Mouse (Mus musculus): ENCODE data around the gene Sebox. TPM values are rescaled to one million over a fixed set of nuclear protein-coding genes. Genes with fewer than 3 reads are reported as not detected.
A peak's percentile ranks its signal among the peaks of the same experiment; 100 is the strongest.

The Sebox gene
- polyA plus RNA-seq, 1 experiment from 2014 or later = not detected

DNA sequence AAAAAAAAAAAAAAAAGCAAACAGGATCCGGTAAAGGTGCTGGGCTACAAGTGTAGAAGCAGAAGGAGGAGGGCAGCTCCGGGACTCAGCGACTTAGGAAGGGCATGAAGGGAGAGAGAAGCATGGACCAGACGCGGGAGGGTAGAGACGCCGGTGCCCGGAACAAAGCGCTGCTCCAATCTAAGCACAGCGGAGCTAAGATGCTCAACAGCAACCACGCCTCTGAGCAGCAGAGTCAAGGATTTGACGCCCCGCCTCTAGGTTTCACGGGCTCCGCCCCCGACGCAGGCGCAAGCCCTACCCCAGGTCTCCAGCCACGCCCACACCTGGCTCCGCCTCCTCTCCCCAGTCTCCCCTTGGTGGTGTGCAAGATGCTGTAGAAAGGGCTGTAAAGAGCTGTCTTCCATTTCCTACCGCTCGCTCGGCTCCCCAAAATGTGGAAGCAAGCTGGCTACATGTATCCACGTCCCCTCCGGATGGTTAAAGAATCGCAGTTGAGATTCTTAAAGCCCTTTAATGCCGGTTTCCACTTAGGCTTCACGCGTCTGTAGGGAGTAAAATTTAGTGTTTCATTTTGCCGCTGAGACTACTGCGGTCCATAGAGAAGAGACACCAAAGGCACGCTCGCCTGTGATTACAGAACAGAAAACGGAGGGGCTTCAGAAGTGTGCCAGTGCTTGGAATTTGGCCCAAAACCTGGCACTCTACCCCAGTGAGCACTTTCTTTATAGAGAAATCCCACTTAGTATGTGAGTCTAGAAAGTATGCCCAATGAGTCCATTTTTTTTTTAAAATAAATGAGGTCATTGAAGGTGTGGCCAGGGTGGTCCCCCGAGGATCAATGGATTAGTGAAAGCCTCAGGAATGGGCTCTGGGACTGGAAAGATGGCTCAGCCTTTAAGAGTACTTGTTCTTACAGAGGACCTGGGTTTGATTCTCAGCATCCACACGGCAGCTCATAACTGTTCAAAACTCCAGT is 5.4 kb upstream of the Sebox start, which contains the start of gene Sarm1:
Gene Sarm1, minus strand, starts transcription at position 211 of the 979 bp plus-strand sequence.
- peak; percentile 72 for ATAC-seq (ENCODE audit: extremely low read depth, insufficient number of reproducible peaks, low FRiP score, low TSS enrichment)
- H3K4me2 ChIP-seq = peak within 1 kb of the TSS; percentile 94
- H3K27ac ChIP-seq (replicated peaks) = no peak within 1 kb of the TSS
- 3% methylated on average over 36 of the region's 36 CpGs for WGBS
- peaks cover 94% of the 10 kb centered on the region for H3K27me3 ChIP-seq (replicated peaks)
- no peaks in the 10 kb centered on the region for H3K9me3 ChIP-seq
- H3K9ac ChIP-seq = peak within 1 kb of the TSS; percentile 66
- peaks cover 15% of the 10 kb centered on the region for H3K4me1 ChIP-seq
- H3K4me3 ChIP-seq = peak within 1 kb of the TSS; percentile 58
- no peaks in the 10 kb centered on the region for H3K36me3 ChIP-seq

DNA sequence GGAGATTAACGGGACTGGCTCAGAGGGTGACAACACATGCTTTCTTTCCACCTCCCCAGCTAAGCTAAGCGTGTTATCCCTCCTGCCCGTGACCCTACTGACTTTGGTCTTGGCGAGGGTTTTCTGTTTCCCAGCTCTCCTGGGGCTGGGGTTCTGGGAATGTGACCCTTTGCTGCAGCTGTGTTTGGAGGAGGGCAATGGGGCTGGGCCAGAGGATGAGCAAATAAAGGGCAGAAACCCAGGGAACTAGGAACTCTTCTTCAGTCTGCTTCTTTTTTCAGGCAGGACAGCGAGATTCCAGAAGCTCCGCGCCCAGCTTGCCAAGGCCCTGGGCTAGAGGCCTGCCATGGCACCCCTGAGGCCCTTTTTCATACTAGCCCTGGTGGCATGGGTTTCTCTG is 4.2 kb upstream of the Sebox start, which contains the start of gene Vtn:
Gene Vtn, plus strand, starts transcription at position 88 of the 400 bp plus-strand sequence.
- H3K9ac ChIP-seq = no peak within 1 kb of the TSS
- ATAC-seq (ENCODE audit: extremely low read depth, insufficient number of reproducible peaks, low FRiP score, low TSS enrichment) = no peak
- H3K27ac ChIP-seq (replicated peaks) = no peak within 1 kb of the TSS
- peak within 1 kb of the TSS; percentile 58 for H3K4me3 ChIP-seq
- no peaks in the 10 kb centered on the region for H3K9me3 ChIP-seq
- peaks cover 92% of the 10 kb centered on the region for H3K27me3 ChIP-seq (replicated peaks)
- H3K4me1 ChIP-seq = peaks cover 15% of the 10 kb centered on the region
- WGBS = 59% methylated on average over 7 of the region's 7 CpGs
- peak within 1 kb of the TSS; percentile 94 for H3K4me2 ChIP-seq
- H3K36me3 ChIP-seq = no peaks in the 10 kb centered on the region

DNA sequence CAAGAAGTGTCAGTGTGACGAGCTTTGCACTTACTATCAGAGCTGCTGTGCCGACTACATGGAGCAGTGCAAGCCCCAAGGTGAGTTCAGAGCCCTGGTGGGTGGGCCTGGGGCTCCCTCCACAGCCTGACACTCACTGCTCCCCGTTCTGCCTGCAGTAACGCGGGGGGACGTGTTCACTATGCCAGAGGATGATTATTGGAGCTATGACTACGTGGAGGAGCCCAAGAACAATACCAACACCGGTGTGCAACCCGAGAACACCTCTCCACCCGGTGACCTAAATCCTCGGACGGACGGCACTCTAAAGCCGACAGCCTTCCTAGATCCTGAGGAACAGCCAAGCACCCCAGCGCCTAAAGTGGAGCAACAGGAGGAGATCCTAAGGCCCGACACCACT is 3.7 kb upstream of the Sebox start:
- 39% methylated on average over 16 of the region's 16 CpGs for WGBS
- Histone ChIP-seq H3K9ac (no peak overlapping the region), H3K9me3 (no peaks in the 10 kb centered on the region), H3K4me3 (no peak overlapping the region), H3K36me3 (no peaks in the 10 kb centered on the region), H3K27me3 (replicated peaks) (peaks cover 86% of the 10 kb centered on the region), H3K4me1 (peaks cover 15% of the 10 kb centered on the region), H3K27ac (replicated peaks) (no peak overlapping the region), H3K4me2 (no peak overlapping the region)
- no peak for ATAC-seq (ENCODE audit: extremely low read depth, insufficient number of reproducible peaks, low FRiP score, low TSS enrichment)

DNA sequence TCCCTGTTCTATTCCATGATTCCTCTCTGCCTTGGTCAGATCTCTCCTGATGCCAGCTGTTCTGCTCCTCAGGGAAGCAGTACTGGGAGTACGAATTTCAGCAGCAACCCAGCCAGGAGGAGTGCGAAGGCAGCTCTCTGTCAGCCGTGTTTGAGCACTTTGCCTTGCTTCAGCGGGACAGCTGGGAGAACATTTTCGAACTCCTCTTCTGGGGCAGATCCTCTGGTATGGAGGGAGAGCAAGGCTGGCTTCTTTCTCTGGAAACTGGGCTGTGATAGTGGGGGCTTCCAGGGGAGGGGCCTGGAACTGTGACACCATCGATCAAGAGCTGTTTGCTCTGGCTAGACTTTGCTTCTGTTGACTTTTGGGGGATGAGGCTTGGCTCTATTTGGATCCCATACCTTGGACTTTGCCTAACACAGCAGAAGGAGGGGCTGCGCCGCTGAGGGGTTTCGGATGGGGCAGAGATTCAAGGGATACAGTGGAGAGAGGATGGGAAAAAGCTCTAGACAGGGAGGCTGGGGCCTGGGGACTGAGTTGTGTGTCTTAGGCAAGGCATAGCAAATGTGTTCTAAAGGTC is 2.5 kb upstream of the Sebox start:
- ATAC-seq (ENCODE audit: extremely low read depth, insufficient number of reproducible peaks, low FRiP score, low TSS enrichment) = no peak
- Histone ChIP-seq H3K27ac (replicated peaks) (no peak overlapping the region), H3K36me3 (peaks cover 2% of the 10 kb centered on the region; the same call in 1 of the 2 replicates), H3K4me3 (no peak overlapping the region), H3K4me2 (no peak overlapping the region), H3K27me3 (replicated peaks) (peaks cover 74% of the 10 kb centered on the region), H3K9me3 (no peaks in the 10 kb centered on the region), H3K9ac (no peak overlapping the region), H3K4me1 (peaks cover 15% of the 10 kb centered on the region)
- 63% methylated on average over 9 of the region's 9 CpGs for WGBS

DNA sequence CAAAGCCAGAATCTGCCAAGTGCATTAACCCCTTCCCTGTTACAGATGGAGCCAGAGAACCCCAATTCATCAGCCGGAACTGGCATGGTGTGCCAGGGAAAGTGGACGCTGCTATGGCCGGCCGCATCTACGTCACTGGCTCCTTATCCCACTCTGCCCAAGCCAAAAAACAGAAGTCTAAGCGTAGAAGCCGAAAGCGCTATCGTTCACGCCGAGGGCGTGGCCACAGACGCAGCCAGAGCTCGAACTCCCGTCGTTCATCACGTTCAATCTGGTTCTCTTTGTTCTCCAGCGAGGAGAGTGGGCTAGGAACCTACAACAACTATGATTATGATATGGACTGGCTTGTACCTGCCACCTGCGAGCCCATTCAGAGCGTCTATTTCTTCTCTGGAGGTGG is 1.7 kb upstream of the Sebox start:
- no peak for ATAC-seq (ENCODE audit: extremely low read depth, insufficient number of reproducible peaks, low FRiP score, low TSS enrichment)
- Histone ChIP-seq H3K27me3 (replicated peaks) (peaks cover 66% of the 10 kb centered on the region), H3K4me2 (no peak overlapping the region), H3K9me3 (no peaks in the 10 kb centered on the region), H3K4me1 (peaks cover 15% of the 10 kb centered on the region), H3K9ac (no peak overlapping the region), H3K27ac (replicated peaks) (no peak overlapping the region), H3K4me3 (no peak overlapping the region), H3K36me3 (peaks cover 10% of the 10 kb centered on the region)
- WGBS = 75% methylated on average over 20 of the region's 20 CpGs

DNA sequence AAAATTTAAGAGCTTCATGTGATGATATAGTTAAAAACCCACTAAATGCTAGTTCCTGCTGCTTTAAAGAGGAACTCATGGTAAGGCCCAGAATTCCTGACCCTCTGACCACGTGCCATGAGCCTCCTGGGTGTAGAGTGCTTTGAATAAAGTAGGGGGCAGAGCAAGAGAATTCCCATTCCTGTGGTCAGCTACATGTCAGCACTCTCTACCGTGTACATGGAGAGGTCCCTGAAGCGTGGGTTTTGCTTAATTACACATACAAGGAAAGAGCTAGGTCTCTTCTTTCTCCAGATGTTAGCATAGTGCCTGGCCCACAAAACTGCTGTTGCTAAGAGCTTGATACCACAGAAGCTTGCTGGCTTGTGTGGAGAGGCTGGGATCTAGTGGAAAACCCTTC is 2.2 kb downstream of the Sebox start:
- Histone ChIP-seq H3K27ac (replicated peaks) (no peak overlapping the region), H3K36me3 (peaks cover 47% of the 10 kb centered on the region), H3K9ac (no peak overlapping the region), H3K4me2 (no peak overlapping the region), H3K4me3 (no peak overlapping the region), H3K27me3 (replicated peaks) (peaks cover 27% of the 10 kb centered on the region), H3K9me3 (no peaks in the 10 kb centered on the region), H3K4me1 (no peaks in the 10 kb centered on the region)
- 75% methylated on average over 3 of the region's 3 CpGs for WGBS
- no peak for ATAC-seq (ENCODE audit: extremely low read depth, insufficient number of reproducible peaks, low FRiP score, low TSS enrichment)

DNA sequence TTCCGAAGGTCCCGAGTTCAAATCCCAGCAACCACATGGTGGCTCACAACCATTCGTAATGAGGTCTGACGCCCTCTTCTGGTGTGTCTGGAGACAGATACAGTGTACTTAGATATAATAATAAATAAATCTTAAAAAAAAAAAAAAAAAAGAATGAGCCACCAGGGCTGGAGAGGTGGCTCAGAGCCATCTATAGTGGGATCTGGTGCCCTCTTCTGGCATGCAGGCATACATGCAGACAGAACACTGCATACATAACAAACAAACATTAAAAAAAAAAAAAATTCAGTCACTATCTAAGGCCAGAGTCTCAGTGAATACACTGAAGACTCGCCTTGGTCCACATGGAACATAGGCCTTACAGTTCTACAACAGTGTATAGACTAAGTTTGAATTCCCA is 5.9 kb downstream of the Sebox start:
- no peak overlapping the region for H3K4me3 ChIP-seq
- H3K9me3 ChIP-seq = no peaks in the 10 kb centered on the region
- WGBS = 66% methylated on average over 5 of the region's 5 CpGs
- H3K4me2 ChIP-seq = no peak overlapping the region
- H3K27ac ChIP-seq (replicated peaks) = no peak overlapping the region
- no peak for ATAC-seq (ENCODE audit: extremely low read depth, insufficient number of reproducible peaks, low FRiP score, low TSS enrichment)
- H3K36me3 ChIP-seq = peaks cover 53% of the 10 kb centered on the region
- no peak overlapping the region for H3K9ac ChIP-seq
- H3K4me1 ChIP-seq = peaks cover 22% of the 10 kb centered on the region
- H3K27me3 ChIP-seq (replicated peaks) = no peaks in the 10 kb centered on the region

DNA sequence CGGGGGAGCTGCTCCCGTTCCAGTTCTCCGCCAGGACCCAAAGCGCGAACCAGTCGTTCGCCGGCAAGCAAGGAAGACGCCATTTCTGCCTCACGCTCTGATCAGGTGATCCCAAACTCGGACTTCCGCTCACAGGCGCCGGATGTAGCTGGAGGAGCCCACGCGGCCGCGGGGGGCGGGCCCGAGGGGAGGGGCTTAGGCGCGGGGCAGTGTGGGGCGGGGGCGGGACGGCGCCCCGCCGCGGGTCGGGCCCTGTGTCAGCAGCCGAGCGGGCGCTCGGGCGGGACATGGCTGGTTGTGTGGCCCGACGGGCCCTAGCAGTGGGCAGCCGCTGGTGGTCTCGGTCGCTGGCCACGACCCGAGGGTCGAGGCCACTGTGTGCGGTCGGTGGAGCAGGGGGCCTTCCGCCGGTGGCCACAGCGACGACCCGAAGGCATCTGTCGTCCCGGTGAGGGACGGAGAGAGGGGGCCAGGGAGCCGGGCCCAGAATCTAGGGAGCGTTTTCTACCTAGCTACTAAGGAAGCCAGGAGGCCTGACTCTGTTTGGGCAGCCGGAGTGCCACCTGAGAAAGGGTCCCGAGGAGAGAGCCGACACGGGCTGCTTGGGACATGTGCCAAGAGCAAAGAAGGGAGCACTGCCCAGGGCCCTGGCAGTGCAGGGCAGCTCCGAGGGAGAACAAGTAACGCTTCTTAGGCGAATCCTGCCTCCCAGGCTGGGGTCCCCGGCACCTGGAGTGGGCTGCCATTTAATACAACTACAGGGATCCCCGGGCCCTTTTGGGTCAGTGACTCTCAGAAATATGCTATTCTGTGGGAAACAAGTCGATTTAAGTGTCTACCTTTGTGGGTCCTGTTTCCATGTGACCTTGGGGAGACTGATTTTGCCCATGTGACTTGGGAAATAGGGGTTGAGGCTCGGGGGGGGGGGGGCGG is 9.0 kb downstream of the Sebox start, which contains the start of the genes Tmem199 and Poldip2:
Gene Tmem199, minus strand, starts transcription at position 148 of the 933 bp plus-strand sequence.
Gene Poldip2, plus strand, starts transcription at position 169 of the 933 bp plus-strand sequence.
- H3K9me3 ChIP-seq = no peaks in the 10 kb centered on the region
- peak within 1 kb of the TSS; percentile 96 for H3K4me3 ChIP-seq
- peak; percentile 98 for ATAC-seq (ENCODE audit: extremely low read depth, insufficient number of reproducible peaks, low FRiP score, low TSS enrichment)
- peak within 1 kb of the TSS; percentile 97 for H3K9ac ChIP-seq
- peaks cover 63% of the 10 kb centered on the region for H3K36me3 ChIP-seq
- 1% methylated on average over 67 of the region's 67 CpGs for WGBS
- H3K4me2 ChIP-seq = peak within 1 kb of the TSS; percentile 90
- peak within 1 kb of the TSS; percentile 90 for H3K27ac ChIP-seq (replicated peaks)
- H3K27me3 ChIP-seq (replicated peaks) = no peaks in the 10 kb centered on the region
- peaks cover 22% of the 10 kb centered on the region for H3K4me1 ChIP-seq

DNA sequence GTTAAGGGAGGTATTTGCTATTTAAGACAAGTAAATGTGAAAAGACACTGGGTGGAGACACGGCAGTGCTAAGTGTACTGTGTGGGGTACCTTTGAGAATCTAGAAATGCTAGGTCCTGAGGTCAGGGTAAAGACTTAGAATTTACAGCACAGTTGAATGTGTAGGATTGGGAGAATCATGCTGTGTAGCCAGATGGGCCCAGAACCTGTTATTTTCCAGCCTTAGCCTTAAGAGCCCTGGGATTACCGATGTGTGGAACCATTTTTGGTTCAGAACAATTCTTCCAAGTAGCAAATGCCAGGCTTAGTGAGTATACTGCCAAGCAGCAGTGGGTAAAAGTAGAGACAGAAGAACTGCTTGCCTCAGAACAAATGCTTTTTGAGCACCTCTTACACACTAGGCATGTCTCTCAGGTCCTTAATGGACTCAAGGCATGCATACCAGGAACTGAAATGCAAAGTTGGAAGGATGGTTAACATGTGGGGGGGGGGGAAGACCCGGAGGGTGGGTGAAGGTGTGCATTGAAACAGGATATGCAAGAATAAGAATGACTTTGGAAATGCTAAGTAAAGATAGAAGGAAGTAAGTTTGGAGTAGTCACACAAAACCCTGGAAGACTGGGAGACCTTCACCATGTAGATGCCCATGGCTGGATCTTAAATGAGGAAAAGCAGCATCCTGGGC is 10.0 kb downstream of the Sebox start:
- H3K4me2 ChIP-seq = peak overlapping the region; percentile 90
- peaks cover 63% of the 10 kb centered on the region for H3K36me3 ChIP-seq
- no peaks in the 10 kb centered on the region for H3K27me3 ChIP-seq (replicated peaks)
- ATAC-seq (ENCODE audit: extremely low read depth, insufficient number of reproducible peaks, low FRiP score, low TSS enrichment) = no peak
- WGBS = 71% methylated on average over 3 of the region's 3 CpGs
- peak overlapping the region; percentile 96 for H3K4me3 ChIP-seq
- peak overlapping the region; percentile 97 for H3K9ac ChIP-seq
- peaks cover 22% of the 10 kb centered on the region for H3K4me1 ChIP-seq
- H3K9me3 ChIP-seq = no peaks in the 10 kb centered on the region
- no peak overlapping the region for H3K27ac ChIP-seq (replicated peaks)

DNA sequence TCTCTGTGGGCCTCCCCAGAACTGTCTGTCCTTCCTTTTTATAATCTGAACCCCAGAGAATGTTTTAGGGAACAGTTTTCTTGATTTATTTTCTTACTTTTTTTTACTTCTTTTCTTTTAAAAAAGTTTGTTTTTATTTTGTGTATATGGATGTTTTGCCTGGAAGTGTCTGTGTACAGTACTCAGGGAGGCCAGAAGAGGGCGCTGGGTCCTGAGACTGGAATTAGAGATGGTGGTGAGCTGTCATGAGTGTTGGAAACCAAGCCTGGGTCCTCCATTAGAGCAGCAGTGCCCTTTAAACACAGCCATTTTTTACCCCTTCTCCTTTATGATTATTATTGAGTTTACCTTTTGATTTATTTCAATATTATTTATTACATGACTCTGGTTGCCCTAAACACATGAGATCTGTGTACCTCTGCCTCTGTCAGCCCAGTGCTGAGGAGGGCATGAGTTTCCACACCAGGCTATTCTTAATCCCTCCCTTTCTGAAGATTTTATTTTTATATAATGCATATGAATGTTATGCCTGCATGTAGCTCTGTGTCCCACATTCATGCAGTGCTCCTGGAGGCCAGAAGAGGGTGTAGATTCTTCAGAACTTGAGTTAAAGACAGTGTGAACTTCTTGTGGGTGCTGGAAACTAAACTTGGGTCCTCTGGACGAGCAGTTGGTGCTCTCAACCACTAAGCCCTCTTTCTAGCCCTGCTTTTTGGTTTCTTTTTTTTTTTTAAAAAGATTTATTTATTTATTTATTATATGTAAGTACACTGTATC is 12.5 kb downstream of the Sebox start:
- 54% methylated on average over 2 of the region's 2 CpGs for WGBS
- Histone ChIP-seq H3K9ac (no peak overlapping the region), H3K27me3 (replicated peaks) (no peaks in the 10 kb centered on the region), H3K4me2 (no peak overlapping the region), H3K27ac (replicated peaks) (no peak overlapping the region), H3K4me1 (peaks cover 22% of the 10 kb centered on the region), H3K9me3 (no peaks in the 10 kb centered on the region), H3K36me3 (peaks cover 69% of the 10 kb centered on the region), H3K4me3 (no peak overlapping the region)
- no peak for ATAC-seq (ENCODE audit: extremely low read depth, insufficient number of reproducible peaks, low FRiP score, low TSS enrichment)

Measured in heart, embryonic 13.5 days (tissue).